Mouse (Mus musculus): Measurements from ENCODE around the gene Sppl2c.

DNA sequence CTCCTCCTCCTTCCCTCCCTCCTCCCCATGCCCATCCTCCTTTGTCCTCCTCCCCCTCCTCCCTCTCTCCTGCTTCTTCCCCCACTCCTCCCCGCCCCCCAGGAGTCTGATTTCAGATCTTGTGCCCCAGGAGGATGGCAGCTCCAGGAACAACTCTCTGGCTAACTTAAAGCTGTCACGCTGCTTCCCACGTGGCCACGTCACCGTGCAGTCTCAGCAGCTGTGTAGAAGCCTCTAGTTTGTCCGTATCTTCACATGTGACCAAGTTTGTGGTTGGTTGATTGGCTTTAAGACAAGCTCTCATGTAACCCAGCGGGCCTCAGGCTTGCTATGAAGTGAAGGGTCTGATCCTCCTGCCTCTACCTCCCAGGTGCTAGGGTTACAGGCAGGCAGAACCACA, 7.2 kb upstream of the Sppl2c start:
- TF ChIP-seq CTCF (IDR thresholded peaks at IDR 0.05; ENCODE audit: low read depth) (no peak), EP300 (IDR thresholded peaks at IDR 0.05; ENCODE audit: low read depth) (no peak)

Measured in heart, postnatal 0 days (tissue).